Mouse (Mus musculus) granulocyte monocyte progenitor cell, adult 5-6 weeks (primary cell): ENCODE results near the gene Fam185a. TPM values are rescaled to one million over a fixed set of nuclear protein-coding genes. Genes with fewer than 3 reads are reported as not detected.

Experiments used
- ATAC-seq: replicated peaks from 2 replicates; pipeline ENCODE4 v1.8.0; 2016; ENCODE audit warnings: mild to moderate bottlenecking, moderate TSS enrichment, inconsistent platforms; ENCODE audit not compliant: poor library complexity, severe bottlenecking
- total RNA-seq, 2 experiments: library from RNA; stranded (forward) in 1 of 2; stranded (reverse) in 1 of 2; fragments of 200-712, 200-1000 nt in 1 of 2; fragments of >200 nt in 1 of 2; fragmentation: Nextera tagmentation in 1 of 2; gene quantifications; 2 replicates each; pipeline ENCODE4 v1.2.3; 2014 to 2017

Gene Fam185a
- total RNA-seq, 2 experiments from 2014 or later: 6.7 to 7.4 TPM

DNA sequence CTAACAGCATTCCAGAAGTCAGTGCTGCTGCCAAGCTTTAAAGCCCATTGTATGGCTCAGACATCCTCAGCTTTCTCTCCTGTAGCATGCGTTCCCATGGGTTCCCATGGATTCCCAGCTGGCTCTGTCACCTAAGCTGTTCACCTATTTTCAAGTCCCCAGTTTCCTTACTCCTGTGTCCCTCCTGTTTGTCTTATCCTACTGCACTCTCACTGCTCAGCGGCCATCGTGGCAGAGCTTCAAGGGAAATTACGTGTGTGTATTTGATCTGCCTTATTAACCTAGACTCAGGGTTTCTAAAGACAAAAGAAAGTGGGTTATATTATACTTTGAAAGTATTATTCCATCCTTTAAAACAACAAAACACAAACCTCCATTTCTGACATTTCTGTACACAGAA, 64.4 kb downstream of the Fam185a start:
- ATAC-seq: no peak

DNA sequence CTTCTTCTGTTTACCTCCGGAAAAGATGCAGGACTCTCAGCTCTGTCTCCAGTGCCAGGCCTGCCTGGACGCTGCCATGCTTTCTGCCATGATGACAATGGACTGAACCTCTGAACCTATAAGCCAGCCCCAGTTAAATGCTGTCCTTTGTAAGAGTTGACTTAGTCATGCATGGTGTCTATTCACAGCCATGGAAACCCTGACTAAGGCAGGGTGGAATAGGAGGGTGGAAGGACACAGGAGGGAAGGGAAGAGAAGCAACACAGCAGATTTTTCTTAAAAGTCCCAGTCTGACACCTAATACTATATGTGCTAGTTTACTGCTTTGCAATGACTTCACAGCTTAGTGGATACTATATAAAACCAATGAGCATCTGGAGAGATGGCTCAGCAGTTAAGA, 66.7 kb downstream of the Fam185a start:
- no peak for ATAC-seq

DNA sequence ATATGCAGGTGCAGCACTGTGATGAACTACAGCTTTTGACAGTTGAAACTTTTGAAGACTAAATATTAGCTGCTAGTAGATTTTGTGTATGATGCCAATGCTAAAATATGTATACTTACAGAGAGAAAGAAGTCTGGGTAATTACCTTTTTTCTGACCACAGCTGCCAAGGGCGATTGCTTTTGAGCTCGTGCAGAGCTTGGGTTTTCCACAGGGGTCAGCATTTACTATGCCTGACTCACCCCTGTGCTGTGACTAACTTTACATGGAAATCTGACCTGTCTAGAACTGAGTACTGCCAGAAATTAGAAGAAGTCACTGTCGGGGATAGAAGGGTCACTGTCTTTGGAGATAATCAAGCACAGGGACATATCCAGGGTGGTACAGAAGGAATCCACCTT, 67.5 kb downstream of the Fam185a start:
- no peak for ATAC-seq

DNA sequence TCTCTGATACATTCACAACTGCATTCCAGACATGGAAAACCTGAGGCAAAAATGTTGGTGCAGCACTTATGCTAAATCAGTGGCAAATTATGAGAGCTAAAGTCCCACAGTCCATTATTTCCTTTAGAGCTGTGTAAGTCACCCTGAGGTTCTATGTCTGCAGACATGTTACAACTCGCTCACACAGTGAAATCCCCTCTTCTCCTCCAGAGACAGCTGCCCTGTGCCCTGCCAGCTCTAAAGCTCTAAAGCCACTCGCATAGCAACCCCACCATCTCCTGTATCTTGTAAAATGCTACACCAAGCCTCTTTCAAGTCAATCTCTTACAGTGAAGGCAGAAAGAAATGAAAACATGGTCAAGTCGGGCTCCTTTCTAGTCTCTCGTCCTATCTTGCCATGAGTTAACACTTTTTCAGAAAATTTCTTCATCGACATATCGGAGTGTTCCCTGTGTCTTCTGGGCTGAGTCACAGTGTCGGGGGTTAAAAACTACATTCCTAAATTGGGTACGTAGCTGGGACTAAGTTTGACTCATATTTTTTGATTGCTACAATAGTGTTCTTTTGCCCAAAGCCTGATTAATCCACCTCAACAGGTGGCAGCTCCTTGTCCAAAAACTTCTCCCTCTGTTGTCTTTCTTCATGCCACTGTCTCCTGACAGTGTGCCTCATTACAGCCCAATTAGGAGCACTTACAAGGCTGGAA, 68.7 kb downstream of the Fam185a start:
- ATAC-seq: no peak

DNA sequence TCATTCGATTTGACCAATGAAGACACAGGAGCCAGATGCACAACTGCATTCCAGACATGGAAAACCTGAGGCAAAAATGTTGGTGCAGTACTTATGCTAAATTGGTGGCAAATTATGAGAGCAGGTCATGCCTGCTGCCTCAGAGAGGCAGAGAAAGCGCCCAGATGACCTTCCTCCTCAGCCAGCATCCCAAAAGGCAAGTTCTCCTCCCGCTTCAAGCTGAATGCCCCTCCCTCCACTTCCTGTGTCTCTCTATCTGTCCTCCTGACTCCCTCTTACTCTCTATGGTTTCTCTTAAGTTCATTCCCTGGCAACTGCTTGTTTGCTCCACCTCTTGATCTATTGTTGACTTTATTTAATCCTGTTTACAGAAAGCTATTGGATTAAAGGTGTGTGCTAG, 70.0 kb downstream of the Fam185a start:
- no peak for ATAC-seq

DNA sequence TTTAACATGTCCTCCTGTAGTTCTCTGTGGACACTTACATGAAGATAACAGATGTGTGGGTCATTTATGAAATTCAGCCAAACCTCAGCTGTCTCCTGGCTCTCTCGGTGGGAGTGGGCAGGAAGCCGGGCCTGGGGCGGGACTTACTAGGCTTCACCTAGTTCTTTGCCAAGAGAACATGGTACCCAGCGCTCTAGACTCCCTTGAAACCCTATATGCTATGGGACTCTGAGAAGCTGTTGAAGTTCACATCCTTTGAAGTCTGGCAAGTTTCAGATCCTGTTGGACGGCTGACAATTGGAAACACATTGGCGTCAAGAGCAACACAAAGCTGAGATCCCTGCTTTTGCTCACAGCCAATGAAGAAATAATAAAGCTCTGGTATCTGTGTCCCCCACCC, 71.6 kb downstream of the Fam185a start:
- no peak for ATAC-seq

DNA sequence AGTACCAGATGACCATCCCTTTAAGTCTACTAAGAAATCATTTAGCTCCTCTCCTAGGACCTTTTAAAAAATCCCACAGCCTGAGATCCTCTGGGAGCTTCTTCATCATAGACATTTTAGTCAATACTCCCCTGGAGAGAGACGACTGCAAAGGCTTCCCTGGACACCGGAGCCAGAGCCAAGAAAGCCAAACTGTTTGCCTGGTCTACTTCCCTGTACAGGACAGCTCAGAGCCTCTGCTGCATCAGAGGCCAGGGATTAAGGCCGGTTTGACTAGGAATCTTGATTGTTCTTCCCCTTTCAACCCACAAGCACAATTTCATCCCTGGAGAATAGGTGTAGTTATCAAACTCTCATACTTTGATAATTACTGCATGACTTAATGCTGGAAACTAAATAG, 72.1 kb downstream of the Fam185a start:
- no peak for ATAC-seq

DNA sequence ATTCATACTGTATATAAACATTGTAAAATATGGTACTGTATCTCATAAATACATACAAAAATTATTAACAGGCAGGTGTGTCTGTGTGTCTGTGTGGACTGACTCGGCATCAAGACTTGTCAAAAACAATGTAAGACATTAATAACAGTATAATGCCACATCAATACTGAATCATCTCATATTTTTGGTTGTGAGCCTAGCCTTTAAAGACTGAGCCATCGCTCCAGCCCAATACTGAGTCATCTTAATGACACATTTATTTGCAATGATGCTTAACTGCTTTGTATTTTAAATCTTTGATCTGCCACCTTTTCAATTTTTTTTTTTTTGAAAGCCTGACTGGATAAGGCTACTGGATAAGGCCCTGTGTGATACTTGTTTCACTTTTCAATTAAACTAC, 73.7 kb downstream of the Fam185a start:
- no peak for ATAC-seq

DNA sequence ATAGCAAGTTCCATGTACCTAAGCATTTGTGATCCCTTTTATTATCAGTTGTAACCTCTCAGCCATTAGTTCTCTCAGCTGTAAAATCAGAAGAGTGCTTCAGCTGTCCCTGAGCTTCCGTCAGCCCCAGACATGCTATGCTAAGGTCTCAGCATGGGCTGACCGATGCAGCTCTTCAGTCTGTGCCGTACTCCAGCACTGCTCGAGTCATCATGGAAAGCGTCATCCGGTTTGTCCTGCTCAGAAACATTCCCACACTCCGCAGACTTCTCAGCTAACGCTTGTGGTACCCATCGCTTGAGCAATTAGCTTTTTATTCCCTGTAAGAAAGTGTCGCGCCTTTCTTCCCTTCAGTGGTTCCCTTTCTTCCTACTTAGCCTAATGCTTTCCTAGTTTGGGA, 74.2 kb downstream of the Fam185a start:
- ATAC-seq: no peak

DNA sequence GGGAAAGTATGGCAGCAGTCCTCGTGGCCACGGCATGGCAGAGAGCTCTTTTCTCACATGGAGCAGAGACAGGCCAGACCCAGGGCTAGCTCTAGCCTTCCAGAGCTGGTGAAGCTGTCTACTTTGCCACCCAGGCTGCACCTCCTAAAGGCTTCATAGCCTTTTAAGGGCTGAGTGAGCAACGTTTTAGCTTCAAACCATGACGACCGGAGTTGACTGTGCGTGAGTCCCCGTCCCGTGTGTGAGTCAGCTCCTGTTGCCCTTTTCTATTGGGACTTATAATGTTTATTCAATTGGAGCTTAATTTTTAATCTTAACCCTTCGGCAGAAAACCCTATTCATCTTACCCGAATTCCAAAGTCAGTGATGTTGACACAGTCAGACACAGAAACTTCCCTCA, 75.4 kb downstream of the Fam185a start:
- no peak for ATAC-seq

DNA sequence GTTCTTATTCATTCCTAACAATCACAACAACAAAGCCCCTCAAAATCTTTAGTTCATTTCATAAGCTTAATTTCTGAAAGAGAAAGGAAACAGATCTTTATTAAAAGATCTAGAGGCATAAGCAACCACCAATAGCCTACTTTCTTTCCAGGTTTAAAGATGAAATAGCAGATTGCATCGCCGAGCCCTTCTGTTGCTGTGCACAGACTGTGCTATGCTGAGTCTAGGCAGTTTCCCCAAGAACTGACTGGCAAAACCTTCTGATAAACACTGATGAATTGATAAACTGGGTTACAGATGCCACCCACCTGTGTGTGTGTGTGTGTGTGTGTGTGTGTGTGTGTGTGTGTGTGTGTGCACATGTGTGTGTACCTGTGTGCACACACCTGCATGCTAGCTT, 76.2 kb downstream of the Fam185a start:
- no peak for ATAC-seq

DNA sequence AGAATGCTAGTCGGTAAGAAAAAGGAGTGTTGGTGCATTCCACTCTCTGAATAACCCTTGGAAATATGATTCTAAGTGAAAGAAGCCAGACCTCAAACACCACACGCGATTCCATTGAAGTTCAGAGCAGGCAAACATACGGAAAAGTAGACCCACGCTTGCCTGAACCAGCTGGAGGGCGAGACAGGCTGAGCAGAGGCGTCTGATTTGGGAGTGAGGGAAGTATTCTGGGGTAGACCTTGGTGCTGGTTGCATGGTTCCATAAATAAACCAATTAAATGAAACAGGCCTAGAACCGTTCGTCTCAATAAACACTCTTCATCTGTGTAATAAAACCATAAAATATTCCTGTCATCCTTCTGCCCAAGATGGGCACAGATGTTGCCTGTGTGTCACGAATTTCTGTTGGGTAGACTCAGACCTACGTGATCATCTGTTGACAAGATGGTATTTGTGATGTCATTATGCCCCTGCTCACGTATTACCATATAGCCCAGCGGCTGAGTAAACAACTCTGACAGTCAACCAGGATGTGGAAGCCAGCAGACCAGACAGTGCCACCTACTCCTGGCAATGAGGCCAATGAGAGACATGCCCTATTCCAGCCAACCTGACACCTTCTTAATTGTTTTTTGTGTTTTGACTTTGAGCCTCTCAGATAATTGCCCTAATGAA, 78.3 kb downstream of the Fam185a start:
- no peak for ATAC-seq

DNA sequence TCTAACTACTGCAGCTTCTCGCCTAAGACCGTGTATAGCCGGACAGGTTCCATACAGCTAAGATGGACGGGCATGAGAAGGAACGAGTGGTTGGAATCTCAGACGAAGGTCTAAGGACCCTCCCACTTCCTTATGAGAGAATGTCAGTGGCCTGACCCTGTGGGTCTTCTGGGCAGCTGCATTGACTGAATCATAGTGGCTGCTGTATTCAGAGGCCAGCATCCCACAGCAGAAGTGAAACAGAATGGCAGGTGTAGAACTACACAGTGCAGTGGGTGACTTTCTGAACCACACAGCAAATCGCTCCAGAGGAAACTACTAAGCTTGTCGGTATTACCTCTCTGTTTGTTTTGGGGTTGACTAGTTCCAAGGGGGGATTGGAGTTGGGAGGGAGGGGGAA, 80.4 kb downstream of the Fam185a start:
- ATAC-seq: peak; percentile 79

DNA sequence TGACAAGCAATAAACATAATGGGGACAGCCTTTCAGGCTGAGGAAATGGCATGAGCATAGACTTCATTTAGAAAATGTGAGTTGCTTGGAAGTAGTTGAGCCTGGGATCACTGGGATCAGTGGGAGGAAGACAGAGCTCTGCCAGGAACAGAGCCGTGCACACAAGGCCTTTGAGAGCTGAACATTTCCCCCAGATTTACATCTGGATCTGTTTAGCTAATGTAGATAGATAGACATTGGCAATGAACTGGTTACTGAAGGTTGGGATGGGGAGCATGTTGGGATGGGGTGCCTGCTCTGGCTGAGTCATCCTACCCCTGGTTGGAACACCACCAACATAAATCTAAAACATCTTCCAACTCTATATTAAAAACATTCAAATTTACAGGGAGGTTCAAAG, 82.1 kb downstream of the Fam185a start:
- ATAC-seq: no peak

DNA sequence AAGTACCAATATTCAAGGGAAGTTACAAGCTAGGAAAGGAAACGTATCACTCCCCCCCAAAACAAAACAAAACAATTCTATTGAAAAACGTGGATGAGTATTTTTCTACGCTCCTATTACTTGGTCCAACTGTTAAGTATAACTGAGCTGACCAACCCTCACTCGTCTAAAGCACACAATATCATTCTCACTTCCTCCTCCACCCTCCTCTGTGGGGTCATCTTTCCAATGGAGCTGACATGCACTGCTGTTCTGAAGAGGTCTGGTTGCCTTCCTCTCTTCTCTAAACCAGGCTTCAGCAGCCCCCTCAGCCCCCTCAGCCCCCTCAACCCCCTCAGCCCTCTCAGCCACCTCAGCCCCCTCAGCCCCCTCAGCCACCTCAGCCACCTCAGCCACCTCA, 85.0 kb downstream of the Fam185a start:
- peak; percentile 83 for ATAC-seq

DNA sequence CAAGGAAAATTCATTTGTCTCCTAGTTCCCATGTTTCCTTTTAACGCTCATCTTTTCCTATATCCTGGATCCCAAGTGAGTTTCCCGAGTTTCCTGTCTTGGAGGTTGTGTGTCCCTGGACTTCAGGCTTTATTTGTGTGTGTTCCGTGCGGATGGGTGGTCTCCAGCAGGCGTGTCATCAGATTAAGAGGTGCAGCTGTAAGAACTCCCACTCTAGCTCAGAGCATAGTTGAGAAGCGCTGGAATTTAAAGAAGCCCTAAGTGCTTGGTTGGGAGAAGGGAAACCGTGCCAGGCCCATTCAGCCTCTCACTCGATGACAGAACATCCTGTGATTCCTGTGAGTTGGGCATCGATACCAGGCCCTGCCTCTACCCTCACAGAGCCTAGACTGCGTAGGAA, 88.6 kb downstream of the Fam185a start:
- ATAC-seq: no peak

DNA sequence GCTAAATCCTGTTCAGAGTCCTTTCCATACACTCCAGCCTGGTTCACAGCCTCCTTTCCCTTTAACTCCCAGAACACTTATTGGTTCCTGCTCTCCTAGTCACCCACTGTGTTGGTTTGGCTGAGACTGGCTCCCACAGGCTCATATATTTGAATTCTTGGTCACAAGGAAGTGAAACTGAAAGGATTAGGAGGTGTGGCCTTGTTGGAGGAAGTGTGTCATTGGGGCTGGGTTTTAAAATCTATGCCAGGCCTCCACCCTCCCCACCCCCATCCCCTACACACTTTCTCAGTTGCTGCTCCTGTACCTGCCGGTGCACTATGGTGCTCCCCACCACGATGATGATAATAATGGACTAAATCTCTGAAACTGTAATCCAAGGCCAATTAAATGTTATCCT, 92.8 kb downstream of the Fam185a start:
- ATAC-seq: peak; percentile 95

DNA sequence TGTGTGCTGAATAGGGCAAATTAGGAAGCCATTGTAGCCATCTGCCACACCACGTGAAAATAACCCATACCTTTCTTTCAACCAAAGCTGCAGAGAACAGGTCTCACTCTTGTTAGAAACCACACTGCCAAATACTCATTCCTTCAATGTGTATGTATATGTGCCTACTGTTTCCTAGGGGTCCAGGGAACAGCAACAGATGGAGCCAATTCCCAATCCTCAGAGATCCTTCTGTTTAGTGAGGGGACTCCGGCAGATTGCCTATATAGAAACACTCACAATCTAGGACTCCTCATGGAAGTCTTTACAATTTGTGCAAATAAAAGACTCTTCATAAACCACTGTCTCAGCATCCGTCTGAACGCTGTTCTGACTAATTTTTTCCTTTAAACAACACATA, 93.4 kb downstream of the Fam185a start:
- ATAC-seq: no peak

DNA sequence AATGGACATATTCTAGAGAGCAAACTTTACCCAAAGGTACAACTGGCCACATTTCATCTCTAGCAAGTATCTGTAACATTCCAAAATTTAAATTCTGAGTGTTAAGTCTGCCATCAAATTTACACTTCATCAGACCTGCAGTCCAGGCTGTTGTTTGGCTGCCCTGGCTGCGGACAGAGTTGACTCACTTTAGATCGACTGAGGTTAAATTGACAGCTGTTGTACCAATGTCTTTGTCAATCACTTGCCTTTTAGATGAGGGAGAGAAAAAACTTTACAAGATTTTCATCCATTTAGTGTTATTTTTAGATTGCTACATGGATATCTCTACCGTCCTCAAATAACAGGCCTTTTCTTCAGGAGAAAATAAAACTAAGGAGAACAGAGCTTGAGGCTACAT, 94.4 kb downstream of the Fam185a start:
- ATAC-seq: no peak

DNA sequence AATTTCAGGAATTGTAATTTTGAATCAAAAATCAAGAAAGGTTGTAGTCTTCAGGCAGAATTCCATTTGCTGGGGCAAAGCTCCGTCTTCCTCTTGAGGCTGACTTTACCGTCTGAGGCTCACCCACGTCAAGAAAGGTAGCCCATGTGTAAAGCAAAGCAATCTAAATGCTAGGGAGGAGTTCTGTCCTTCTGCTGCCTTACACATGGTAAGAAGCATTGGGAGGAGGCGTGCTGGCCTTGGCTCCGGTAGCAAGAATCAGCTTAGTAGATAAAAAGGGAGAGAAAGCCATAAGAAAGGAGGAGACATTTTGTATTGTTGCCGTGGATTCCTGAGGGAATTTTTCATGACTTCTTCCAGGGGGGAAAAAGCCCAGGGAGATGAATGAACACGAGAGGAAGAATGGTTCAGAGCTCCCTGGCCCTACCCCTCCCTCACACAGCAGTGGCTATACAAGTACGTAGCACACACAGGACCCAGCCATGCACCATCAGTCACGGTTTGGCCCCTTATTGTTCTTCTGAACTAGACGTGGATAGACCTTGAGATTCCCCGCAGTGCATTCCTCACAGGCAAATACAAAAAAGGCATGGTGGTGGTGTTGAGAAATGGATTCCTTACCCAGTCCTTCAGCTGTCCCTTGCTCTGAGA, 102.2 kb downstream of the Fam185a start:
- no peak for ATAC-seq

DNA sequence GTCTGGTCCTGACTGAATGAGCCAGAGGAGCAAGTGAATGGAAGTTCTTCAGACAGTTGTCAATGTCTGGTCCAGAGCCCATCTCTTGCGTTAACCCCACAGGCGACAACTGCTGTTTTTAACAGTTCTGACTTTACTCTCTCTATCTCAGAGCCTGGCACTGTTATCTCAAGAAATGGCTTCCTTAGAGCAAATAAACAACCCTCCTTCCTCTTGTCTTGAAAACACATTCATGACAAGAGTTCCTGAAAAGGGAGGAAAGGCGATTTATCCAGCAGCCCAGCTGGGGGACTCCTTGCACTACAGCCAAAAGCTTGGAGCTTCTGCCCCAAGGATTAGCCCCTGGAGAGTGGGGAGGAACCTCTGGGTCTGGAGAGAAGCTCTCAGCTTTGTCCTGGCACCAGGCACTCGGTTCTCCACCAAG, 102.7 kb downstream of the Fam185a start:
- ATAC-seq: no peak
